Mouse (Mus musculus) MEL (cell line): ENCODE measurements around the gene Kcnk13.

Source experiments
- CTCF ChIP-seq, 3 experiments: IDR thresholded peaks in 2 of 3; conservative IDR thresholded peaks in 1 of 3; 2 replicates each; pipeline ENCODE4 v1.5.1; 2011 to 2012; ENCODE audit warnings: low read length in 3 of 3, low read depth in 2 of 3, mild to moderate bottlenecking in 2 of 3, improper control_type of control experiment in 1 of 3, inconsistent platforms in 1 of 3, mixed read lengths in 1 of 3, moderate library complexity in 1 of 3; ENCODE audit not compliant: control insufficient read depth in 1 of 3, insufficient read depth in 1 of 3, poor library complexity in 1 of 3, severe bottlenecking in 1 of 3
- E2F4 ChIP-seq: IDR thresholded peaks from 2 replicates; pipeline ENCODE4 v1.6.1; 2011; ENCODE audit warnings: low read depth, low read length, improper control_type of control experiment, borderline replicate concordance
- EP300 ChIP-seq, 2 experiments: IDR thresholded peaks; 2 replicates each; pipeline ENCODE4 v1.6.1; 2011; ENCODE audit warnings: improper control_type of control experiment in 2 of 2, low read length in 2 of 2, low read depth in 1 of 2, mild to moderate bottlenecking in 1 of 2
- GATA1 ChIP-seq: IDR thresholded peaks from 2 replicates; pipeline ENCODE4 v1.6.1; 2011; ENCODE audit warnings: low read depth, low read length, improper control_type of control experiment
- MAFK ChIP-seq: IDR thresholded peaks from 2 replicates; pipeline ENCODE4 v1.6.1; 2011; ENCODE audit warnings: low read depth, mild to moderate bottlenecking, low read length, improper control_type of control experiment, borderline replicate concordance
- MAX ChIP-seq: IDR thresholded peaks from 2 replicates; pipeline ENCODE4 v1.6.1; 2011; ENCODE audit warnings: low read length, improper control_type of control experiment
- POLR2A ChIP-seq, 2 experiments: IDR thresholded peaks; 2 replicates each; pipeline ENCODE4 v1.6.1; 2011 to 2012; ENCODE audit warnings: low read length in 2 of 2, mild to moderate bottlenecking in 2 of 2, control low read depth in 1 of 2, improper control_type of control experiment in 1 of 2, low read depth in 1 of 2, moderate library complexity in 1 of 2; ENCODE audit not compliant: control insufficient read depth in 1 of 2, insufficient read depth in 1 of 2, poor library complexity in 1 of 2
- RCOR1 ChIP-seq: IDR thresholded peaks from 2 replicates; pipeline ENCODE4 v1.6.1; 2012; ENCODE audit warnings: low read depth, mild to moderate bottlenecking, inconsistent platforms, low read length, improper control_type of control experiment
- SIN3A ChIP-seq: IDR thresholded peaks from 2 replicates; pipeline ENCODE4 v1.6.1; 2012; ENCODE audit warnings: low read length, improper control_type of control experiment, inconsistent platforms
- UBTF ChIP-seq: IDR thresholded peaks from 2 replicates; pipeline ENCODE4 v1.6.1; 2012; ENCODE audit warnings: low read depth, mild to moderate bottlenecking, inconsistent platforms, low read length, improper control_type of control experiment, moderate library complexity, borderline replicate concordance; ENCODE audit not compliant: insufficient read depth

DNA sequence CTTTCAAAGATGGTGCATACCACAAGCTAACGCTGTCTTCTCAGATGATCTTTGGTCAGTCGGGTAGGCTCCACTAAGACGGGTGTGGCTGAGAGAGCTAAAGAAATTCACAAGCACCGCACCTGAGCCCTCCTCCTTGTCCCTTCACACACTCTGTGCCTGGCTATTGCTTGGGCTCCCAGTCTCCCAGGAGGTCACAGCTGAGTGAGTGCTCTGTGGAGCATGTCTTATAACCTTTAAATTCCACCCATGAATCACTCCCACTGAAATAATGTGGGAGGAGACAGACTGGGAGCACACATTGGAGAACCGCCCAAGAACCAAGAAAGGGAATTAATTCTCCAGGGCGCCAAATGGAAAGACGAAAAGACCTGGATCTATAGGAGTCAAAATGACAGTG is 23.6 kb upstream of the Kcnk13 start:
- TF ChIP-seq CTCF (IDR thresholded peaks at IDR 0.05 in 2 of 3, conservative IDR thresholded peaks at IDR 0.05 in 1 of 3; ENCODE audit: control insufficient read depth in 1 of 3, insufficient read depth in 1 of 3, low read depth in 2 of 3, low read length in 3 of 3, poor library complexity in 1 of 3, severe bottlenecking in 1 of 3) (no peak), GATA1 (no peak), MAX (no peak), POLR2A (IDR thresholded peaks at IDR 0.05; ENCODE audit: control insufficient read depth in 1 of 2, insufficient read depth in 1 of 2, low read depth in 1 of 2, low read length in 2 of 2, poor library complexity in 1 of 2) (no peak), SIN3A (no peak), MAFK (no peak), RCOR1 (no peak), UBTF (no peak), E2F4 (no peak), EP300 (IDR thresholded peaks at IDR 0.05; ENCODE audit: low read depth in 1 of 2, low read length in 2 of 2) (no peak)
